Mouse (Mus musculus): ENCODE results near the gene Pemt.
A peak's percentile ranks its signal among the peaks of the same experiment; 100 is the strongest.
"Not testable (repeated sequence)": the region's sequence is repeated elsewhere in the genome, so short reads cannot be mapped to it uniquely, and the experiment has no call there.

Gene Pemt

DNA sequence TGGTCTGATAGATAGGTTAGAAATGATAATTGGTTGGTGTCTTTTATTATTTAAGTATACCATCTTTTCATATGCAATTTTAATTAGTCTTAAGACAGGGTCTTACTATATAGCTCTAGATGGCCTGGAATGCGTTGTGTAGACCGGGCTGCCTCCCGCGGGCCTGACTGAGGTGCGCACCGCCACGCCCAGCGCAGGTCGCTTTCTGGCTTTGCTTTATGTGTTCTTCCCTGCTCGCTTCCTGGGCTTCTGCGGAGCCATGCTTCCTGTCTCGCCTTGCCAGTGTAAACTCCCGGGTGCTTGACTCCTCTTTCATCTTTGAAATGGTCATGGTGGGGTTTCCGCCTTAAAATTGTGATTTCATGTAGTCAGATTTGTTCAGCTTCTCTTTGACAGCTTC, 93.4 kb downstream of the Pemt start:
- no peak for DNase-seq (ENCODE audit: low spot score in 2 of 2)

- no peak for DNase-seq (ENCODE audit: low spot score in 2 of 2)
Observed at GRCm38 (mm10) chr11:59948401-59948767, 97.9 kb downstream of the Pemt start.

DNA sequence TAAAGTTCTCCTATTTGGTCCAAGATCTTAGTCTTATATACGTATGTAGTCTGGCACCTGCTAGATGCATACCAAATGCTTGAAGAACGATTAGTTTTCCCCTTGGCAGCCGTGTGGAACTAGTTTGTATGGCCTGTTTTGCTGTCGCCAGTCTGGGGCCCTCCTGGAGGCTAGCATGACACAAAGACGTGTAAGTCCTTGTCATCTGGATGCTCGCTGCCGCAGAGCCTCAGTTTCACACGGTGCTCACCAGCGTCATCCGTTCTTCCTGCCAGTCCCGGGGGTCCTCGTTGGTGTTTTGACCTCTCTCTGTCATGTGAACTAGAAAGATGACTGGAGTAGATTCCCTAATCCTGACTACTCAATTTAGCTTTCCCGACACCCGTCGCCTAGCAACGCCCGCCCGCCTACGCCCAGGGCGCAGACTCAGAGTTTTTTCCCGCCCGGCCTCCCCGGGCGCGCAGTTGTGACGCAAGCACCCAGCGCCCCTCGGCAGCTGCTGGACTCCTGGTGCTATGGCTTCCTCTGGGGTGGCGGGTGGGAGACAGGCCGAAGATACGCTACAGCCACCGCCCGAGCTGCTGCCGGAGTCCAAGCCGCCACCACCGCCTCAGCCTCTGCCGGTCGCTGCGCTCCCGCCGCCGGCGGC, 98.4 kb downstream of the Pemt start, which contains the start of gene Med9:
Gene Med9, plus strand, starts transcription at position 455 of the 649 bp plus-strand sequence.
- peak; percentile 81 to 88 for DNase-seq (ENCODE audit: low spot score in 2 of 2)

DNA sequence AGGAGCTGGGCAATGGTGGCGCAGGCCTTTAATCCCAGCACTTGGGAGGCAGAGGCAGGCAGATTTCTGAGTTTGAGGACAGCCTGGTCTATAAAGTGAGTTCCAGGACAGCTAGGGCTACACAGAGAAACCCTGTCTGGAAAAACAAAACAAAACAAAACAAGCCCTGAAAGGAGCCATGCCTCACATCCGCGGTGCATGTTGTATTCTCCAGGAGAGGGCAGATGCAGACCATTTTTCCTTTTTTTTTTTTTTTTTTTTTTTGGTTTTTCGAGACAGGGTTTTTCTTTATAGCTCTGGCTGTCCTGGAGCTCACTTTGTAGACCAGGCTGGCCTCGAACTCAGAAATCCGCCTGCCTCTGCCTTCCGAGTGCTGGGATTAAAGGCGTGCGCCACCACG, 101.4 kb downstream of the Pemt start:
- DNase-seq (ENCODE audit: low spot score in 2 of 2): not testable (repeated sequence)

GRCm38 (mm10) chr11:59941391-59941790, 104.9 kb downstream of the Pemt start:
- no peak for DNase-seq (ENCODE audit: low spot score in 2 of 2)

- no peak for DNase-seq (ENCODE audit: low spot score in 2 of 2)
Observed at GRCm38 (mm10) chr11:59940645-59941044, 105.6 kb downstream of the Pemt start.

GRCm38 (mm10) chr11:59939821-59940220, 106.5 kb downstream of the Pemt start:
- DNase-seq (ENCODE audit: low spot score in 2 of 2): no peak

DNA sequence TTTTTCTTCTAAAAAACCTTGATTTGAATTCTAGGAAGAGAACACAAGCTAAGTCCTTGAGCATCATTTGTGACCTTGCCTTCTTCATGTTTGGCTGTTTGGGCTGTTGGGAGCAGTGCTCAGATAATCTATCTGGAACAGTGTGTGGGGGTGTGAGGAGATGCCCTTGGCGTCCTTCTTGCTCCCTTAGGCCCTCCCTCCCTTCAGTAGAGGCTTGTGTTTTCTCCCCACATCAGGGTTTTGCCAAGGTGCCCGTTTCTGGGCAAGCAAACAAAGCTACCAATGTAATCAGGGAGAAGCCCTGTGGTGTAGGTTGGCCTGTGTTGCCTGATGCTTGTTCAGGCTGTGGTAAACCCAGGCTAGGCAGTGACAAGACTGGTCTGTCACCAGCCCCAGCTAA, 108.7 kb downstream of the Pemt start:
- DNase-seq (ENCODE audit: low spot score in 2 of 2): no peak

GRCm38 (mm10) chr11:59937023-59937422, 109.3 kb downstream of the Pemt start:
- no peak for DNase-seq (ENCODE audit: low spot score in 2 of 2)

- DNase-seq (ENCODE audit: low spot score in 2 of 2): no peak
Observed at GRCm38 (mm10) chr11:59933943-59934342, 112.3 kb downstream of the Pemt start.

DNA sequence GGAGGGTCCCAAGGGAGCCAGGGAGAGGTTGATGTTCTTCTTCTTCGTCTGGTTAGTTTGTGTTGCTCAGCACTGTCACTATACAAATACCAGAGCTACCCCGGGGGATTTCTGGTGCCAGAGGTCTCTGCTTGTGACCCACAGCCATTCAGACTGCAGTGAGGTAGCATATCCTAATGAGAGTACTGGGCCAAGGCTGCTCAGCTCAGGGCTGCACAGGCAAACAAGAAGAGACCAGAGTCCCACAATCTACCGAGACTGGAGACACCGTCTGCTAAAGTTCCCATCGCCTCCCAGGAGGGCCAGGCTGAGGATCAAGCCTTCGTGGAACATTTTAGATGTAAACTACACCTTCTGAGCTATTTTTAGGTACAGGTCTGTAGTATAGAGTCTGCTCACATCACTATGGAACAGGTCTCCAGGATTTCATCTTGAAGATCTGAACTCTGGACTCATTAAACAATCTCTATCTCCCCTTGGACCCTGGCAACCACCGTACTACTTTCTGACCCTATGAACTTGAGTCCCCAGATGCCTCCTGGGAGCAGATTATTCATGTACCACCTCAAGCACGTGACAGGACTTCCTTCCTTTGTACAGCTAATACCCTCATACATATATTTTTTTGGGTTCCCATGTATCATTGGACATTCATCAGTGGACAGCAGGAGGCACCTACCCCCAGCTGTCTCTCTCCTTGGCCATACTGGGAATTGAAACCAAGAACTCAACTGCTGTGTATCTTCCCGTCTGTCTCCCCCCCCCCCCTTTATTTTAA, 113.5 kb downstream of the Pemt start:
- no peak for DNase-seq (ENCODE audit: low spot score in 2 of 2)

- DNase-seq (ENCODE audit: low spot score in 2 of 2): no peak
Observed at GRCm38 (mm10) chr11:59930031-59930430, 116.3 kb downstream of the Pemt start.

DNA sequence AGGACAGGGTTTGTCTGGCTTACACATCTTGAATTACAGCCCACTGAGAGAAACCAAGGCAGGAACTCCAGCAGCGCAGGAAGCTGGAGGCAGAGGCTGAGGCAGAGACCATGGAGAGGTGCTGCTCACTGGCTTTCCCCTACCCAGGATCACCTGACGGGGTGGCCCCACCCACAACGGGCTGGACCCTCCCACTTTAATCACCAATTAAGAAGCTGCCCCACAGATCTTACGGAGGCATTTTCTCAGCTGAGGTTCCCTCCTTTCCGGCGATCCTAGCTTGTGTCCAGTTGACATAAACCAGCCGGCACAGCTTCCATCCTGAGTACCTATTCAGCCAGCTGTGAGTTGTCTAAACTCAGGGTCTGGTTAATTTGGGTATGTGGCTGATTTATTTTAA, 125.0 kb downstream of the Pemt start:
- DNase-seq (ENCODE audit: low spot score in 2 of 2): no peak
